Mouse (Mus musculus): ENCODE measurements around the gene Cat. TPM values are rescaled to one million over a fixed set of nuclear protein-coding genes. Genes with fewer than 3 reads are reported as not detected.
A peak's percentile ranks its signal among the peaks of the same experiment; 100 is the strongest.

Cat gene
- 60.3 and 64.9 TPM in 2 replicates for polyA plus RNA-seq (2011; ENCODE audit: insufficient read length, low read depth, missing spikeins)

DNA sequence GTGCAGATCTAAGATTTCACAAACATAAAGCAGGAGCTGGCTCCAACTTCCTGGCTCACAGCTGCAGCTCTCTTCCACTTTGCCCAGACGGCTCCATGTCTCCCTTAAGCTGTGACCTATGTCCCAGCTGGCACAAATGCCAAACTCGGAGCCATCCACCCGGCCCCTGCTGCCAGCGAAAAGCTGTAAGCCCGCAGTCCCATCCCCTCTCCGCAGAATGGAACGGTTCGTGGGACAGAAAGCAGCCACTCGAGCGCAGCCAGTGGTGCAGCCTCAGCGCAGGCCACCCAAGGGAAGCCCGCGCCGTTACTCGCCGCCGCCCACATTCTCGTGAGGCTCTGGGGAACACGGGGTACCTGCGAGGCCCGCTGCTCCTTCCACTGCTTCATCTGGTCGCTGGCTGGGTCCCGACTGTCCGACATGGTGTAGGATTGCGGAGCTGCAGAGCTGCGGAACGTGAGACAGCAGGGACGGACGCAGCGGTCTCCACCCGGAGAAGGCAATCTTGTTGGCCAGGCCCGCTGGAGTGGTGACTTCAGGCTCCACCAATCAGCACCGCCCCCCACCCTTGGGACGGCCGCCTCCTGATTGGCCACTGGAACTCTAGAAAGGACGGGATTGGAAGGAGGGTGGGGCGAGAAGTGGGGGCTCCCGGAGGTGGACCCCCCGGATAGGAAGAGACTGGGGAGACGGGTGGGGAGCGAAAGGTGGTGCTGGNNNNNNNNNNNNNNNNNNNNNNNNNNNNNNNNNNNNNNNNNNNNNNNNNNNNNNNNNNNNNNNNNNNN lies at the start of gene Cat:
Gene Cat, minus strand, starts transcription at position 544 of the 785 bp plus-strand sequence.
- TF ChIP-seq CTCF (IDR thresholded peaks at IDR 0.05; ENCODE audit: borderline replicate concordance, insufficient read depth, low read length) = no peak
- TF ChIP-seq POLR2A (IDR thresholded peaks at IDR 0.05; ENCODE audit: low read depth, low read length) = peak; percentile 99
- H3K4me1 ChIP-seq (ENCODE audit: control insufficient read depth, insufficient read depth, low read length) = no peaks in the 10 kb centered on the region
- H3K27ac ChIP-seq (ENCODE audit: insufficient read depth, low read length) = peak within 1 kb of the TSS; percentile 64

DNA sequence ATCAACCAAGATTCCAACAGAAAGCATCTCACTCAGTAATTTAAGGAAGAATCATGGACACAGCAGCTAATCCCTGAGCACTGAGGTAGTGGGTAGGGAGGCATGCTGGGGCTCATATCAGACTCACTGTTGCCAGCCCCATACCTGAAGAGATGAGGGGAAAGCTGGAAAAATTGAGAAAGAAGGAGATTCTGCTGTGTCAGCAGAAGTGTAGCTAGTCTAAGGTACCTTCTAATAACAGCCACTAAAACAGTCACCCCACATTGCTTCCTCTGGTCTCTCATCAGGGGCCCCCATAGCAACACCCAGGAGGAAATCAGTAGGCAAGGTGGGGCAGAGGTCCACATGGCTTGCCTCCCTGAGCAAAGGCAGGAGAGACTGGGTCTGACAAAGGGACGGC lies 40.6 kb upstream of the Cat start:
- Histone ChIP-seq H3K27ac (ENCODE audit: insufficient read depth, low read length) (no peak overlapping the region), H3K4me3 (ENCODE audit: insufficient read depth, low read length) (no peak overlapping the region), H3K4me1 (ENCODE audit: control insufficient read depth, insufficient read depth, low read length) (no peaks in the 10 kb centered on the region)
- TF ChIP-seq POLR2A (IDR thresholded peaks at IDR 0.05; ENCODE audit: low read depth, low read length) = no peak
- no peak for TF ChIP-seq CTCF (IDR thresholded peaks at IDR 0.05; ENCODE audit: borderline replicate concordance, insufficient read depth, low read length)

More for the DNA sequence above, at the start of gene Cat:
- peak within 1 kb of the TSS; percentile 79 for H3K4me3 ChIP-seq (ENCODE audit: insufficient read depth, low read length)

DNA sequence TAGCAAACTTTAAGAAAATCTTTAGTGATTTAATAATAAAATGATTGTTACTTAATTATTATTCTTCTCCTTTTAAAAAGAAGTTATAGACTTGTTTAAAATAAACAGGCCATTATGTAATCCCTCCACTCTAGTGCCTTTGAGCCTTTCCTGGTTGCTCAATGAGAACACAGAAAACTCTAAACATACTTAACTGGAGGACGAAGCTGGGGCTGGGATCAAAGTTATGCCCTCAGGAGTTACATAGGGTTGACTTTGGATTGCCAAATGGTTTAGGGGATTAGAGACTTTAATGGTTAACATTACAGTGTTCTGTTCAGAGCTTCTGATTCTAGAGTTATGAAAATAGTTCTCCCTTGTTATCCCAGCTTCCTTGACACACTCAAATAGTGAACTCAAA lies 31.5 kb upstream of the Cat start:
- no peaks in the 10 kb centered on the region for H3K4me1 ChIP-seq (ENCODE audit: control insufficient read depth, insufficient read depth, low read length)
- no peak overlapping the region for H3K4me3 ChIP-seq (ENCODE audit: insufficient read depth, low read length)
- TF ChIP-seq POLR2A (IDR thresholded peaks at IDR 0.05; ENCODE audit: low read depth, low read length) (no peak), CTCF (IDR thresholded peaks at IDR 0.05; ENCODE audit: borderline replicate concordance, insufficient read depth, low read length) (no peak)
- no peak overlapping the region for H3K27ac ChIP-seq (ENCODE audit: insufficient read depth, low read length)

DNA sequence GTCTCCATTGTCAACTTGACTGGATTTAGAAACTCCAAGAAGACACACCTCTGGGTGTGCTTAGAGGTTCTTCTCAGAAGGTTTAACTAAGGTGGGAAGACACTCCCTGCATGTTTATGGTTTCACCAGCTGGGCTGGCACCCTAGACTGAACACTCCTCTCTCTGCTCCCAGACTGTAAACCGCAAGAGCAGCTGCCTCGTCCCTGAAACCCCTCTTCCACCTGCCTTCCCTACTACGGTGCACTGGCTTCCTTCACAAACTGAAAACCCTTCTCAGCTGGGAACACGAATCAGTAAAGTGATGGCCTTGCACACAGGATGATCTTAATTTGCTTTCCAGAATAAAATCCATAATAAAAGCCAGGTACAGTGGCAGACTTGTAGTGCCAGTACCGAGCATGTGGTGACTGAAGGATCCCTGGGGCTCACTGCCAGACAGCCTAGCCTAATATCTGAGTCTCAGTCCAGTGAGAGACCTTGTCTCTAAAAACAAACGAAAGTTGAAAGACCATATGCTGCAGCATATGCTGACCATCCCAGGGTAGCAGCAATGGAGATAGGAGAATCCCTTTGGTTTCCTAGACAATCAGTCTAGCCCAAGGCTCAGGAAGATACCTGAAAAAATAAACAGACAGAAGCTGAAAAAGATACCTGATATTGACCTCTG lies 30.7 kb upstream of the Cat start:
- no peak overlapping the region for H3K27ac ChIP-seq (ENCODE audit: insufficient read depth, low read length)
- TF ChIP-seq CTCF (IDR thresholded peaks at IDR 0.05; ENCODE audit: borderline replicate concordance, insufficient read depth, low read length) = no peak
- TF ChIP-seq POLR2A (IDR thresholded peaks at IDR 0.05; ENCODE audit: low read depth, low read length) = no peak
- H3K4me1 ChIP-seq (ENCODE audit: control insufficient read depth, insufficient read depth, low read length) = no peaks in the 10 kb centered on the region
- no peak overlapping the region for H3K4me3 ChIP-seq (ENCODE audit: insufficient read depth, low read length)

DNA sequence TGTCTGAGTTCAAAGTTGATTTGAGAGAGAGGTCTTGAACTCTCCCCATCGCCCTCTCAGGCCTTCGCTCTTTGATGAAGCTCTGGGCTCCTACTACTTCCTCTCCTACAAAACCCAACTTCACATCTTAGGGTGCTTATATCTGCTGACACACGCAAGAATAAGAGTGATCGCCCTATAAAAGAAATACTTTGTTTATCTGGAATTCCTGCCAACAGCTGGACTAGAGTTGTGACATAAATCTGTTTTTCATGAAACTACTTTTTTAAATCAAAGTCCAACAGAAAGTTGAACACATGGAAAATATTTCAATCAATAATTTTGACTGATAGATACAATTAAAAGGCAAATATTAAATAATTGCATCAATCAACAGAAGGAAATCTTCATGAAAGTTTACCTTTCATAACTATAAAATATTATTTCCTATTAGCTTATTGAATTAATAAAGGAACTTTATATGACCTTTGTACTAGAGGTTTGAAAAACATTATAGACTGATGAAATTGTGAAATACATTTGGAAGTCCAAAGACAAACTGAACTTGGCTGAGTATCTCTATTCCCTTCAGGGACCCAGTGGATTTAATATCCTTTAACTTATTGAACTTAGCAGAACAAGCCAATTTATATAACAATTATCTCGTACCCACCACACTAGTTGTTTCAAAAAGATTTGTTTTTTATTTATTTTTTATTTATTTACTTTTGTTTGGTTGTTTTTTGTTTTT lies 27.3 kb upstream of the Cat start:
- no peak overlapping the region for H3K27ac ChIP-seq (ENCODE audit: insufficient read depth, low read length)
- H3K4me1 ChIP-seq (ENCODE audit: control insufficient read depth, insufficient read depth, low read length) = no peaks in the 10 kb centered on the region
- TF ChIP-seq POLR2A (IDR thresholded peaks at IDR 0.05; ENCODE audit: low read depth, low read length) = no peak
- no peak for TF ChIP-seq CTCF (IDR thresholded peaks at IDR 0.05; ENCODE audit: borderline replicate concordance, insufficient read depth, low read length)
- H3K4me3 ChIP-seq (ENCODE audit: insufficient read depth, low read length) = no peak overlapping the region

DNA sequence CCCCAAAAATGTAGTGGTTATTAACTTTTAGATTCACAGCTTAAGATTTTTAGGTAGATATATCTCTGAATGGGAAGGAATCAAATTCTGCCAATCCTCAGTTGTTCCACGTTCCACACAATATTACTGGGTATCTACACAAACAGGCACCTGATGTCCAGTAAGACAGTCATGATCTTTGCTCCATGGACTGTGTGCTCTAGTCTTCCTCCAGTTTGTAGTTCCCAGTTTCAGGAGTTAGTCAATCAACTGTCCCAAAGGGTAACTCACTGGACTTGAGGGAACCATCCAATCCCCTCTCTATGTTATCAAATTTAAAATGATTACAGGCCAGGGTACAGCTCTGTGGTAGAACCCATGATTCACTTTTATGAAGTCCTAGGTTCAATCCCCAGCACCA lies 26.7 kb upstream of the Cat start:
- no peak overlapping the region for H3K4me3 ChIP-seq (ENCODE audit: insufficient read depth, low read length)
- no peaks in the 10 kb centered on the region for H3K4me1 ChIP-seq (ENCODE audit: control insufficient read depth, insufficient read depth, low read length)
- no peak overlapping the region for H3K27ac ChIP-seq (ENCODE audit: insufficient read depth, low read length)
- TF ChIP-seq CTCF (IDR thresholded peaks at IDR 0.05; ENCODE audit: borderline replicate concordance, insufficient read depth, low read length) = no peak
- TF ChIP-seq POLR2A (IDR thresholded peaks at IDR 0.05; ENCODE audit: low read depth, low read length) = no peak

DNA sequence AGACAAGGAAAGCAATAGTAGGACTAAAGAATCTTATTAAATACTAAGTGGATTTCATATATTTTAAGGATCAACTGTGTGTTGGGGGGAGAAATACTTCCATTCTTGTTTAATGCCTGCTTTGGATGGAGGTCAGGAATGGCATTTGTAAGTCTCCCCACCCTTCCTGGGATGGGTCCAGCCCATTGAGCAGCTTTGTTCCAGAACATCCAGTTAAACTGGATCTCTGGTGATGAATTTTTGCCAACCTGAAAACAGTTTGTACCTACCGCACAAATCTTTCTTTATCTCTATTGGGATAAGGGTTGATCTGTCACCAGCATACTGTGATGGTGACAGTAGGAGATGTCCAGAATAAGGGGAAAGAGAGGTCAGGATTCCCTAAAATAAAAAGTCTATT lies 26.1 kb upstream of the Cat start:
- no peaks in the 10 kb centered on the region for H3K4me1 ChIP-seq (ENCODE audit: control insufficient read depth, insufficient read depth, low read length)
- H3K4me3 ChIP-seq (ENCODE audit: insufficient read depth, low read length) = no peak overlapping the region
- H3K27ac ChIP-seq (ENCODE audit: insufficient read depth, low read length) = no peak overlapping the region
- TF ChIP-seq POLR2A (IDR thresholded peaks at IDR 0.05; ENCODE audit: low read depth, low read length) (no peak), CTCF (IDR thresholded peaks at IDR 0.05; ENCODE audit: borderline replicate concordance, insufficient read depth, low read length) (no peak)

DNA sequence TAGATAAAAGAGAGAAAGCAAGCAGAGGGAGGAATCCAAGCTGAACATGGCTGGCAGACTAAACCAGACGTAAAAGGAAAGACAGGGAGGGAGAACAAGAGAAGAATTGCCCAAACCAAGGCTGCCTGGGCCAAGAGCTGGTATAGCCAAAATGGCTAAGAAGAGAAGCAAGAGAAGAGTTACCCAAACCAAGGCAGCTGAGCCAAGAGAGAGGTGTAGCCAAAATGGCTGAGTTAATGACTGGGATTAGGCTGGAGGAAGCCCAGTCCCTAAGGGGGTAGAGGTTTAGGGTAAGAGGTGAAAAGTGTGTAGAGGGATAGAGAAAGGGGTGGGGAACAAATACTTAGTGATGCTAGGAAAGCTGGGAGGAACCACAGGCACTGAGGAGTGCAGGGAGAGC lies 22.7 kb upstream of the Cat start:
- H3K4me1 ChIP-seq (ENCODE audit: control insufficient read depth, insufficient read depth, low read length) = no peaks in the 10 kb centered on the region
- TF ChIP-seq CTCF (IDR thresholded peaks at IDR 0.05; ENCODE audit: borderline replicate concordance, insufficient read depth, low read length) = no peak
- no peak for TF ChIP-seq POLR2A (IDR thresholded peaks at IDR 0.05; ENCODE audit: low read depth, low read length)
- H3K4me3 ChIP-seq (ENCODE audit: insufficient read depth, low read length) = no peak overlapping the region
- no peak overlapping the region for H3K27ac ChIP-seq (ENCODE audit: insufficient read depth, low read length)

DNA sequence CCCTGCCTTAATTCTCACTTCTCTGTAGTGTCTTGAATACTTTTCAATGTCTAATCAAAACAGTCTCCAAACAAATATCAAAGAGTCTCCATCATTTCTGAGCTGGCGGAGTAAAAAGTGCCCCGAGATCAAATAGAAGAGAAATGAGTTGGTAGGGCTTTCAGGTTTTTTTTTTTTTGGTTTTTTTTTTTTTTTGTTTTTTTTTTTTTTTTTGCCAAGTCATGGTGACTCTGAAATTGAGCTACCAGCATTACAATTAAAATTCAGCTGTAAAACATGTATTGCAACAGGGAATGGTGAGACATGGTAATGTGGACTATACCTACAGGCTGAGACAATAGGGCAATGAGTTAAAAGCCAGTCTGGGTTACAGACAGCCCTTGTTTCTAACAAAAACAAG lies 21.0 kb upstream of the Cat start:
- no peak for TF ChIP-seq CTCF (IDR thresholded peaks at IDR 0.05; ENCODE audit: borderline replicate concordance, insufficient read depth, low read length)
- no peak for TF ChIP-seq POLR2A (IDR thresholded peaks at IDR 0.05; ENCODE audit: low read depth, low read length)
- H3K4me3 ChIP-seq (ENCODE audit: insufficient read depth, low read length) = no peak overlapping the region
- H3K27ac ChIP-seq (ENCODE audit: insufficient read depth, low read length) = no peak overlapping the region
- H3K4me1 ChIP-seq (ENCODE audit: control insufficient read depth, insufficient read depth, low read length) = no peaks in the 10 kb centered on the region
